Mouse (Mus musculus): ENCODE measurements around the gene Churc1.

DNA sequence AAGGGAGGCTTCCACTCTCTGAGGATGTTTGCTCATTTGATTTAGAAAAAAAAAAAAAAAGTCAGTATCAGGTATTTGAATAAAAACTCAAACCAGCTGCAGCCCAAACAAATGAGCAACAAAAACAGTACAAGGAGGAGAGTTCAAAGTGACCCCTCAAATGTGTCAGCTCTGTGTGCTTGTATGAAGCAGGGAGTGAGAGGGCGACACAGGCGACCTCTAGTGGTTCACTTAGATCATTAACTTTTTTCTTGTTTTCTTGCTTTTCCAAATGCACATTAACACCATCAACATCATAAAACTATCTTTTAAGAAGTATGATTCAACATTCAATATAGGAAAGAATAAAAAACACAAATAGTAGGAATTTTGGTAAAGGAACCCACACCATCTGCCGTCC lies 67.4 kb downstream of the Churc1 start:
- TF ChIP-seq CTCF (IDR thresholded peaks at IDR 0.05; ENCODE audit: borderline replicate concordance, extremely low read depth, insufficient read depth, insufficient read length) (peak; percentile 74), POLR2A (IDR thresholded peaks at IDR 0.05; ENCODE audit: borderline replicate concordance, extremely low read depth, insufficient read depth, insufficient read length, poor library complexity, severe bottlenecking) (no peak)

Data from brain, embryonic 14.5 days (tissue).